Mouse (Mus musculus): ENCODE measurements around the gene Zbed3.
"Not testable (repeated sequence)": the region's sequence is repeated elsewhere in the genome, so short reads cannot be mapped to it uniquely, and the experiment has no call there.

Zbed3 gene

DNA sequence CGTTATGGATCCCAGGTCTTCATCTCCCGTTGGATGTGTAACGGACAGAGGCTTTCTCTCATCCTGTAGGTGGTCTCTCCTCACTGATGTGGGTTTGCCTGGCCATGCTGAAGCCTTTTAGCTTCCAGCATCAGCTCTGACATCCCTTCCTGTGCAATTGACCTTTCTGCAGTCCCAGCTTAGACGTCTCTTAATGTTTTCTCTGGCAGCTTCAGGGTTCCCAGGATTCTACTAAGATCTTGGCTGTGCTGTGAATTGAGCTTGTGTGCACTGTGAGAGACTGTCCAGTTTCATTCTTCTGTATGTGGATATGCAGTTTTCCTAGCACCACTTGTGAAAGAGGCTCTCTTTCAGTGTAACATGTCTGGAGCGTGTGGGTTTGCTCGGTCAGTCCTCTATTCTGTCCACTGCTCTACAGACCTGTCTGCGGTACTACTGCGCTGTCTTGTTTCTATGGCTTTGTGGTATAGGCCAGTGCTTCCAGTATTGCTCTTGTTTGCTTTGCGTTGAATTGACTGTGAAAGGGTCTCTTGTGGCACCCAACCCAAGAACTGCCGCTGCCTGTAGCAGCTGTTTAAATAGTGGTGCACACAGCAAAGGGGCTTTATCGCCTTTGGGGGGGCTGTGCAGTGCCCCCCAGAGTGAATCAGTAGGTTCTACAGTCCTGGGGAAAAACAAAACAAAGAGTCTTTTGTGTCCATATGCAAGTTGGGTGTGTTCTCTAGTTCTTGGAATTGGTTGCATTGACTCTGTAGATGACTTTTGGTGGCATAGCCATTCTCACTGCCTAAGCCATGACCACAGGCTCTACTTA, 8.9 kb downstream of the Zbed3 start:
- DNase-seq, result no peak

DNA sequence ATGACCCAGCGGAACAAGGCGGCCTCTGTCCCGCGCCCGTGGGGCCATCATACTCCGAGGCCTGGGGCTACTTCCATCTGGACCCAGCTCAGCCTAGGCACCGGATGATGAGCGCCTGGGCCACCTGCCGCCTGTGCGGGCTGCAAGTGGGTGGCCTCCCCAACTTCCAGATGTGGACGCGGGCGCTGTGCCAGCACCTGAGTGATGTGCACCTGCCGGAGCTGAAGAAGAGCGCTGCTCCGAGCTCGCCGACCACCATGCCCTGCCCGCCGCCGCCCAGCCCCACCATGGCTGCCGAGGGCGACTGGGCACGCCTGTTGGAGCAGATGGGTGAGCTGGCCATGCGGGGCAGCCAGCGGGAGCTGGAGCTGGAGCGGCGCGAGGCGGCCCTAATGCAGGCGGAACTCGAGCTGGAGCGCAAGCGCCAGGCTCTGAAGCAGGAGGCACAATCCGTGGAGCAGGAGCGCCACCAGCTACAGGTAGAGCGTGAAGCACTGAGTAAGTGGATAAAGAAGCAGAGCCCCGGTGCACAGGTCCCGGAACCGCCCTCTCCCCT, 12.8 kb downstream of the Zbed3 start:
- no peak for DNase-seq

DNA sequence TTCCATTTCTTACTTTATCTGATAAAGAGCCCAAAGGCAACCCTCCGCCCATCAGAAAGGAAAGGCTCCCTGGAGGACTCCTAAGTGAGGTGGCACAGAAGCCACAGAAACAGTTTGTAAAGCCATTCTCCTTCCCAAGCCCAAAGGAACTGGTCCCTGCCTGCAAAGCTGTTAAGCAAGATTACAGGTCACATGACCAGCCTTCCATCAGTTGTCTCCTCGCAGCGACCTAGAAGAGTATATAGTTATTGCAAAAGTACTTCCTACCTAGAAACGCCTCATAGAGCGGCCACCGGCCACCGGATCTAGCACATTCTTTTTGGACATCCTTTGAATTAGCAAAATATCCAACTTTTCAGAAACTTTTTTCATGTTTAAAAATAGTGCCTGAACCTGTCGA, 20.1 kb downstream of the Zbed3 start:
- no peak for DNase-seq

DNA sequence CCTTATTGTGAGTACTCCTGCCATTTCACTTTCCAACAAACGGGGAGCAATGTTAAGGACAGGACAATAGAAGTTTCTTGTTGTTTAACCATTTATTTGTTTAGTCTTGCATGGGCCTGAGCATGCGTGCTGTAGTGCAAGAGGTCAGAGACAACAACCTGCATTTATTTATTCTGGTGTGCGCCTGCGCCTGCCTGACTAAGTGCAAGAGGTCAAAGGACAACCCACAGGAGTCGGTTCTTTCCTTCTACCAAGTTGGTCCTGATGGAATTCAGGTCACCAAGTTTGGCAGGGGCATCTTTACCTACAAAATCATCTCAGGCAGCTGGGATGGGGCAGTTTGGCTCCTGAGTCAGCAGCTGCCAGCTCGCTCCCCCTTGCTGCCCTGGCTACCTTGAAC, 22.5 kb downstream of the Zbed3 start:
- no peak for DNase-seq

DNA sequence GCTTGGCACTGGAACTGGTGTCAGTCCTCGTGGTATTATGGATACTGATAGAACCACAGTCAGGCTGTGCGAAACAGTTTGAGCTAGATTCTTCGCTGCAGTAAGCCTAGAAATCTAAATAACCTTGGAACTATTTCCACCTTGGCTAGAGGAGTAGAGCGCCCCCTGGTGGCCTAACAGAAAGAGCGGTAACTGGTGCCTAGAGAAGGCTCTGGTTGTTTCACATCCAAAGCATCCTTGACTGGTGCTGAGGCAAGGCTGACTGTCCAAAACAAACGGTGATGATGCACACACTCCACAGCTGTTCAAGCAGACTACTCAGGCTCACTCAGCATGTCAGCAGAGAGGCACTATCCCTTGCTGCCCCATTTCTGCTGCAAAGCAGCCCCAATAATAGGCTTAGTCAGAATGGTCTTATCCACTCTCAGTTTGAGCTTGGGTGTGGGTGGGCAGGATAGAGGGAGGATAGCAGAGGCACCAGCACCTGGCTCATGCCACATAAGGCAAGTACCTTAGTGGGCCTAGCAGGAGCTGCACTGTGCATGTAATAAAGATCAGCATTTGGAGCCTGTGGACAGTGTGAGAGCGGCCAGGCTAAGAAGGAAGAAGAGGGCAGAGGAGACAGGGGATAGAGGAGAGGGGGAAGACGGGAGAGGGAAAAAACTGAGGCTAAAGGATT, 23.7 kb downstream of the Zbed3 start:
- DNase-seq, result peak; percentile 63

DNA sequence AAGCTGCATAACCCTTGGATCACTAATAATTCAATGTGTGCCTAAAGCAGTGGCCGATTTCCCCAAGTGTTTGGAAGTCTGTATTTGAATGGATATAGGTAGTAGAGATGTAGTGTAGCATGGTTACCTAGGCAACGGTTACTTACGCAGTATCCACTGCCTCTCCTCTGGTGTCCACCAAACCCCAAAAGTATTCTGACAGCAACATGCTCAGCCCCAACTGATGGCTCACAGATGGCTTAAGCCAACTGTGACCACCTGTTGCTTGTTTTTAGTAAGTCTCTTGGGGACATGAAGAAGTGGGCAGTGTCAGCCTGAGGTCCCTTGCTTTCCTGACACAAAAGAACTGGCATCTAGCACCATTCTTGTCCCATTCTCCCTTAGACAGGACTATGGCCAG, 25.1 kb downstream of the Zbed3 start:
- no peak for DNase-seq

DNA sequence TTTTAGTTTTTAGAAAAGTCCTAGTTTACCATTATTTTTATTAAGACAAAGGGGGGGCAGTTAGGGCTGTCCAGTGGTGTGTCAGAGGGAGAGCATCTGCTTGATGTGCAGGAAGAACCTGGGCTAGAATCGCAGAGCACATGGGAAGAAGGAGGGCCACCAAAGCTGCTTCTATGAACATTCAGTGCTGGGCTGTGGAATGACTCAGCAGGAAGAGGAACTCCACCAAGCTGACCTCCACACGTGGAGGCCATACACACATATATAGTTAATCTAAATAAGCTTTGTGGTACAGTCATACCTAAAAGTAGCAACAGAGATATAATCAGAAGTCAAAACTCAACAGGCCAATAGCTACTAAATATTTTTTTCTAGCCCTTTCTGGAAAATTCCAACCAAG, 34.8 kb downstream of the Zbed3 start:
- DNase-seq, result no peak

DNA sequence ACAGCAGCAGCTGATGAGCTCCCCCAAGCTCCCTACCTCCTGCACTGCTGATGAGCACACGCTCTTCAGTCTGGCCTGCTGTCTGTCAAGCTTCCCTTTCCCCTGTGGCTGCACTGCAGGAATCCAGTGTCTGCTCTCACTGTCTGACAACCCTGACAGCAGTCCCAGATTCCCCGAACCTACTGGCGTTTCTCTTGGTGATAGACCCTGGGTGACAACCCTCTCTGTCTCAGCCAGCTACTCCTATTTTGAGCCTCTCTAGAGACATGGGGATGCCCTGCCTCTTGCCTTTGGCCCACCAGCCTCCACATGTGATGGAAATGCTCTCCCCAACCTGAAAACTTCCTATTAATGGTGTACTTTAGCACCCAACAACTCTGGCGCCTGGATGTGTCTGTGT, 40.0 kb downstream of the Zbed3 start:
- no peak for DNase-seq

DNA sequence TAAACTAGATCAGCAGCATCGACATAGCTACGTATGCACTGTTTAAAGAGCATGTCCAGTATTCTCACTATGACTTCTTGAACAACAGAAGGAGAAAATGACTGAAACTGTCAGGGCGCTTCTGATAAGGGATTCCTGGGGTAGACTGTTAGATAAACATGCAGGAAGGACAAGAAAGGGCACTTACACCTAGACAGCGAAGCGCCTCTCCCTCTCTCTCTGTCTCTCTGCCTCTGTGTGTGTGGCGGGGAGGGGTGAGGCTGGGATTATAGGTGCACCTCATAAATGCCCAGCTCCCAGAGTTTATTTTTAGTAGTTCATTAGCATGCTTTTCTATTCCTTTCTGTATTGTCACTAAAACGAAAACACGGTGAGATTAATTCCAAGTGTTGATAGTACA, 42.9 kb downstream of the Zbed3 start:
- DNase-seq, result no peak

DNA sequence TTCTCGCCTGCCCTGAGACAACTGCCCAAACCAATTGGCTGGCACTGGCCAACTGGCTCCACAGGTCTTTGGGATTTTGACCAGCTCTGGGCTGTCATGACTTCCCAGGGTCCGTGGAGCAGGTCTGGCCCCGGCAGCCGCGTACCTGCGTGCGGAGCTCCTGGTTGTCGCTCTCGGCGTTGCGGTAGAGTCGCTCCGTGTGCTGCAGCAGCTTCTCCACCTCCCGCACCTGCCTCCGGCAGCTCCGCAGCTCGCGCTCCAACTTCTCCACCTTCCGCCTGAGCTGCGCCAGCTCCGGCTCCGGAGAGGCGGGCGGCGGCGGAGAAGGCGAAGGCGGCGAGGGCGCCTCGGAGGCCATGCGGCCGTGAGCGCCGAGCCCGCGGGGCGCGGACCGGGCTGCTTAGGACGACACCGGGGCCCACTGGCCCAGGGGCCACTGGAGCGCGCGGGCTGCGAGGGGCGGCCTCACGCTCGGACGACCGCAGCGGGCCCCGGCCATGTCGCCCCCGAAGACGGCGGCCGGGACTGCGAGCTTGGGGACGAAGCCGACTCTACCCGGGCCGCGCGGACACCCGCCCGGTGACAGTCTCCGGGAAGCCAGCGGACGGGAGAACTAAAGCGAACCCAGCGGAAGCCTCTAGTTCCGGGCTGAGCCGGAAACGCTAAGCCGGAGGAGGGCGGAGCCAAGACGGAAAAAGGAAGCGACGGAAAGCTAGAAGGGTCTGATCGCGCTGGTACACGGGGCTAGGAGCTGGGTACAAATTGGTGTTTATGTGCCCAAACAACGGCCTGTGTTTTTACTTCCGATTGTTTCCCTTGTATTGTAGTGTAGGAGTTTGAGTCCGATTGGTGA, 51.5 kb downstream of the Zbed3 start, which contains the start of gene Aggf1:
Gene Aggf1, minus strand, starts transcription at position 652 of the 853 bp plus-strand sequence.
- peak; percentile 91 for DNase-seq

DNA sequence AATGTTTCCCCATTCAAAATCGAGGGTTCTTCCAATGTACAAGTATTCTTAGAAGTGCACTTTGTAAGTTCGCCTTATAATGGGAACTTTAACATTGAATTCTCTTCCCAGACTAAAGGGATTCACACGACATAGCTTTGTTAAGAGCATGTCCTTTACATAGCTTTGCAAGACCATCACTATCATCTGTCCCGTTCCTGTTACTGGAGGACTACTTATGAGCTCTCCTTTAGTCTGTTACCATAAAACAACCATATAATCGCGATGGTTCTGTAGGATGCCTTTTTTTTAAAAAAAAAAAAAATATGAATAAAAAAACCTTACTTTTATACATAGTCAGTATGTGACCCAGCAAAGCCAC, 52.1 kb downstream of the Zbed3 start:
- no peak for DNase-seq

DNA sequence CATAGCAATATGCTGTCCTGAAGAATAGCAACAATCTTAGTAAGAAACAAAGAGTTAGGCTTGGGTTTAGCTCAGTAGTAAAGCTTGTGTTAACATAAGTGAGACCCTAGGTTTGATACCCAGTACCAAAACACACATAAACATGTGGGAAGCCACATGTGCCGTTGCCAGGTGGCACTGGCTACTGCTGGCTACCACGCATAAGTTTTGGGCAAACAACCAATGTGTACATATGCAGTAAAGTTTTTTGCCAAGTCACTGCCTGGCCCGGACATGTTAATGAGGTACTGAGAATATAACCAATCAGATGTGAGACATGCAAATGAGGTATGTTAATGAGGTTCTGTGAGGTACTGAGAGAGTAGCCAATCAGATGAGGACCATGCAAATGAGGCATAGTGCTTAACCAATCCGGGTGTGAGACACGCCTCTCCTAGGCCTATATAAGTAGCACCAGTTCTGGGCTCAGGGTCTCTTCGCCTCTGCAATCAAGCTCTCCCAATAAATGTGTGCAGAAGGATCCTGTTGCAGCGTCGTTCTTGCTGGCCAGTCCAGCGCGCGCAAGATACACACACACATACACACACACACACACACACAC, 53.4 kb downstream of the Zbed3 start:
- DNase-seq, result not testable (repeated sequence)

DNA sequence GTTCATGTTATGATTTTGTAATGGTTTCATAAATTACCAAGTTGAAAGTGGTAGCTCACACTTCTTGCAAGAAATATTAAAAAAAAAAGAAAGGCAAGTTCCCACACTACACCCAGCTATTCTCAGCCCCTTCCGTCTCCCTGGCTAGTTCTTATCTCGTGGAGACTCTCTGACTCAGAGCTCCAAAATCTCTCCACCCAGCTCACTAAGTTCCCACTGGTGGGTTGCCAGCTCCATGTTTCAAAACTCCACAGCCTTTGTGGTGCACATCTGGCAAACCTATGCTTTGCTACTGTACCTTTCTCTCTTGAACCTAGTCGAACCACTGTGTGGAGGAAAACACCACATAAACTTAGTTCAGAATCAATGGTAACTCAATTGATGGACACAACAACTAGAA, 55.3 kb downstream of the Zbed3 start:
- no peak for DNase-seq

DNA sequence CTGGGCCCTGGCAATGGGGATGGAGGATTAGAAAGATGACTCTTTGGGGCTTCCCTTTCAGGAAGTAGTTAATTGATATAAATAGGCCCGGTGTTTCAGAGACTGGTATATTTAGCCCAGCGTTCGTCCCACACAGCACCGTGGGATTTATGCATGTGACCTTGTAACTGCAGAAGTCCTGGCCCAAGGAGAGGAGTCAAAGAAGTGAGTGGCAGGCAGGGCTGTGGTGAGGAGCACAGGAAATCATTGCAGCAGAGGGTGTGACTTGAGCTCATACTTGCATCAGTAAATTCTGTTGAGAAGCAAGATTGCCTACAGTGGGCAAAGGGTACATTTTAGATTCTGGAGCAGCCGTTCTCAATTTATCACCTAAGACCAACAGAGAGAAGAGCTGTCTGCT, 59.0 kb downstream of the Zbed3 start:
- DNase-seq, result no peak
